Mouse (Mus musculus) granulocyte monocyte progenitor cell, adult 5-6 weeks (primary cell): ENCODE data around the gene Tspan9. TPM values are rescaled to one million over a fixed set of nuclear protein-coding genes. Genes with fewer than 3 reads are reported as not detected.

Experiments
- ATAC-seq: replicated peaks from 2 replicates; pipeline ENCODE4 v1.8.0; 2016; ENCODE audit warnings: mild to moderate bottlenecking, moderate TSS enrichment, inconsistent platforms; ENCODE audit not compliant: poor library complexity, severe bottlenecking
- total RNA-seq, 2 experiments: library from RNA; stranded (forward) in 1 of 2; stranded (reverse) in 1 of 2; fragments of 200-712, 200-1000 nt in 1 of 2; fragments of >200 nt in 1 of 2; fragmentation: Nextera tagmentation in 1 of 2; gene quantifications; 2 replicates each; pipeline ENCODE4 v1.2.3; 2014 to 2017

Tspan9 gene
- total RNA-seq, 2 experiments from 2014 or later = 0.62 TPM; not detected in 1

- ATAC-seq = no peak
These were observed 9.0 kb downstream of the Tspan9 start for GRCm38 (mm10) chr6:128134196-128134924.

- no peak for ATAC-seq
These were observed 9.7 kb downstream of the Tspan9 start for GRCm38 (mm10) chr6:128133679-128134191.

GRCm38 (mm10) chr6:128132581-128132980 lies 10.8 kb downstream of the Tspan9 start:
- no peak for ATAC-seq

- no peak for ATAC-seq
These were observed 12.0 kb downstream of the Tspan9 start for GRCm38 (mm10) chr6:128131390-128131789.

- ATAC-seq = no peak
These were observed 12.7 kb downstream of the Tspan9 start for GRCm38 (mm10) chr6:128130686-128131085.

GRCm38 (mm10) chr6:128129382-128129781 lies 14.0 kb downstream of the Tspan9 start:
- ATAC-seq = no peak

- ATAC-seq = no peak
These were observed 16.1 kb downstream of the Tspan9 start for GRCm38 (mm10) chr6:128127312-128127711.

- no peak for ATAC-seq
These were observed 16.5 kb downstream of the Tspan9 start for GRCm38 (mm10) chr6:128126876-128127275.

- ATAC-seq = no peak
These were observed 17.9 kb downstream of the Tspan9 start for GRCm38 (mm10) chr6:128125464-128125863.

- ATAC-seq = no peak
These were observed 19.0 kb downstream of the Tspan9 start for GRCm38 (mm10) chr6:128124222-128124971.

- no peak for ATAC-seq
These were observed 21.3 kb downstream of the Tspan9 start for GRCm38 (mm10) chr6:128122127-128122526.

- no peak for ATAC-seq
These were observed 21.7 kb downstream of the Tspan9 start for GRCm38 (mm10) chr6:128121691-128122090.

- ATAC-seq = no peak
These were observed 22.6 kb downstream of the Tspan9 start for GRCm38 (mm10) chr6:128120806-128121205.

- no peak for ATAC-seq
These were observed 24.6 kb downstream of the Tspan9 start for GRCm38 (mm10) chr6:128118670-128119230.

- no peak for ATAC-seq
These were observed 26.4 kb downstream of the Tspan9 start for GRCm38 (mm10) chr6:128116836-128117542.

GRCm38 (mm10) chr6:128116344-128116743 lies 27.1 kb downstream of the Tspan9 start:
- ATAC-seq = no peak

GRCm38 (mm10) chr6:128115121-128115520 lies 28.3 kb downstream of the Tspan9 start:
- no peak for ATAC-seq

- no peak for ATAC-seq
These were observed 30.8 kb downstream of the Tspan9 start for GRCm38 (mm10) chr6:128112605-128113004.

GRCm38 (mm10) chr6:128111784-128112183 lies 31.6 kb downstream of the Tspan9 start:
- ATAC-seq = no peak

GRCm38 (mm10) chr6:128108324-128109035 lies 34.9 kb downstream of the Tspan9 start:
- no peak for ATAC-seq
